In genomic region chr14:10221847-10222246, GRCm38 (mm10) we compare ENCODE assay signal across 14 mouse cellular contexts.
A peak's percentile ranks its signal among the peaks of the same experiment; 100 is the strongest.
DNase-seq lines count a peak whose midpoint lies in the region; ATAC-seq and TF ChIP-seq lines count a peak whose summit lies in the region.
"Had no signal": no experiment of that assay in that cellular context is flagged by ENCODE, and none has a peak within 500 bp of the region (broad histone marks: within the 10 kb centered on the region; RNA-seq: fewer than 3 reads in every experiment).

No protein-coding gene starts in this region.

- WGBS in forebrain, embryonic 14.5 days: 66% methylated on average over 2 of the region's 2 CpGs
- WGBS in forebrain, embryonic 10.5 days: 88% methylated on average over 2 of the region's 2 CpGs
- 83% methylated on average over 2 of the region's 2 CpGs for WGBS in lung, adult 2 months

- H3K27ac ChIP-seq in forebrain, embryonic 14.5 days (ENCODE audit: low read depth, low read length): no peak overlapping the region
- no peak overlapping the region for H3K27ac ChIP-seq in forebrain, embryonic 10.5 days

- no peak overlapping the region for H3K4me3 ChIP-seq in forebrain, embryonic 14.5 days (ENCODE audit: low read depth, low read length)
- no peak overlapping the region for H3K4me3 ChIP-seq in forebrain, embryonic 10.5 days
- no peak overlapping the region for H3K4me3 ChIP-seq in lung, adult 2 months (replicated peaks; ENCODE audit: extremely low read depth, low read depth, low read length)

- TF ChIP-seq CTCF in lung, adult 2 months (IDR thresholded peaks at IDR 0.05; ENCODE audit: insufficient read depth, low read length): no peak

- no peaks in the 10 kb centered on the region for H3K4me1 ChIP-seq in forebrain, embryonic 14.5 days (ENCODE audit: control insufficient read depth, insufficient read depth, low read length)
- H3K4me1 ChIP-seq in forebrain, embryonic 10.5 days: no peaks in the 10 kb centered on the region
- no peaks in the 10 kb centered on the region for H3K4me1 ChIP-seq in lung, adult 2 months (ENCODE audit: control insufficient read depth, insufficient read depth, low read length)

- no peak for TF ChIP-seq POLR2A in lung, adult 2 months (IDR thresholded peaks at IDR 0.05; ENCODE audit: borderline replicate concordance, extremely low read depth, low read depth, low read length)

- peak; percentile 24 for DNase-seq in forebrain, embryonic 14.5 days (ENCODE audit: low spot score)
- no peak for DNase-seq in forebrain, embryonic 10.5 days (ENCODE audit: extremely low spot score, low spot score)
- DNase-seq in right cerebral cortex, adult 18-20 months: peak; percentile 57
- no peak for DNase-seq in right cerebral cortex, postnatal 14 days
- DNase-seq in left cerebral cortex, adult 18-20 months (ENCODE audit: low spot score in 2 of 2): peak; percentile 2 to 40
- DNase-seq in right cerebral cortex, postnatal 36 days (ENCODE audit: low spot score in 2 of 2): peak; percentile 4 to 19
- no peak for DNase-seq in urinary bladder, postnatal 25 days (ENCODE audit: low spot score)
- no peak for DNase-seq in lung, adult 2 months
- DNase-seq: adrenal gland, postnatal 10 days; heart, postnatal 36 days; kidney, adult 9 months; lung, adult 18-20 months; midbrain, embryonic 14.5 days had no signal

- no peak overlapping the region for H3K9ac ChIP-seq in forebrain, embryonic 14.5 days (ENCODE audit: low read length)

- no peaks in the 10 kb centered on the region for H3K36me3 ChIP-seq in forebrain, embryonic 14.5 days (ENCODE audit: control insufficient read depth, insufficient read depth, low read length)
- H3K36me3 ChIP-seq in forebrain, embryonic 10.5 days (replicated peaks): no peaks in the 10 kb centered on the region

- no peaks in the 10 kb centered on the region for H3K9me3 ChIP-seq in forebrain, embryonic 14.5 days (replicated peaks; ENCODE audit: control insufficient read depth, low read length)
- H3K9me3 ChIP-seq in forebrain, embryonic 10.5 days: no peaks in the 10 kb centered on the region

- no peak overlapping the region for H3K4me2 ChIP-seq in forebrain, embryonic 14.5 days (ENCODE audit: low read length)

- H3K27me3 ChIP-seq in forebrain, embryonic 14.5 days (replicated peaks; ENCODE audit: control insufficient read depth, insufficient read depth, low read length): no peaks in the 10 kb centered on the region
- H3K27me3 ChIP-seq in forebrain, embryonic 10.5 days (ENCODE audit: poor library complexity, severe bottlenecking): no peaks in the 10 kb centered on the region
- H3K27me3 ChIP-seq: CH12.LX had no signal

- ATAC-seq in forebrain, embryonic 14.5 days: no peak; the same call in 1 of the 2 replicates

Comparison
In these comparisons a context has a peak if more than half of its experiments do, and no peak if none do; other contexts are left out.
1. DNase-seq: peak in forebrain, embryonic 14.5 days (single experiment), right cerebral cortex, adult 18-20 months (single experiment), left cerebral cortex, adult 18-20 months (2 of 2) and right cerebral cortex, postnatal 36 days (2 of 2); none in forebrain, embryonic 10.5 days (single experiment), right cerebral cortex, postnatal 14 days (single experiment), urinary bladder, postnatal 25 days (single experiment) and lung, adult 2 months (single experiment).